Mouse (Mus musculus): ENCODE measurements around the gene Lingo3. TPM values are rescaled to one million over a fixed set of nuclear protein-coding genes. Genes with fewer than 3 reads are reported as not detected.
"Not testable (repeated sequence)": the region's sequence is repeated elsewhere in the genome, so short reads cannot be mapped to it uniquely, and the experiment has no call there.

Gene Lingo3
- total and polyA plus RNA-seq, 2 experiments from 2014 or later = 28.0 to 70.3 TPM

DNA sequence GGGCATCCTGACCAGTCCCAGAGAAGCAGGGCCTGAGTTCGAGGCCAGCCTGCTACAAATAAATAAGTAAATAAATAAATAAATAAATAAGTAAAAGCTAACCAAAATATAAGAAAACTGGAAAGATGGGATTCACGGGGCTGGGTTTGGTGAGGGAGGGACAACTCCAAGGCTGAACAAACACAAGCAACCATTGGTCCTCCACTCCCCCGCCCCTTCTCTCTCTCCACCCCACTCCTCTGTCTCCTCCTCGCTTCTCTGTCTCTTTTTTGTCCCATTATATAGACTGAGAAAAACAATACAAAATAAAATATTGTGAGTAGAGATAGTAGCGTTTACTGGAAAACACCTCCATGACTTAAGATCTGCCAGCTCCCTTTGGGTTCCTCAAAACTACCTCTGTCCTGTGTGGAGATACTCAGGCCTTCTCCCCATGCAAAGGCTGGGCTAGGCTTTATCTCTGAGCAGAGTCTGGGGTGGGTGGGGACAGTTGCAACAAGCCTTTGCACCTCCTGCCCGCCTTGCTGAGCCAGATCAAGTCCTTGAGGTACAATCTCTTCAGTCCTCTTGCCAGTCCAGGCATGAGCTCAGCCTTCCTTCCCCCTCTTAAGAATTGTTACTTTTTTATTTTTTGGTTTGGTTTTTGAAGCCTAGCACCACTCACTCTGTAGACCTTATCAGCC lies 25.1 kb downstream of the Lingo3 start:
- no peak for DNase-seq (ENCODE audit: low spot score)
- no peaks in the 10 kb centered on the region for H3K27me3 ChIP-seq (ENCODE audit: insufficient read depth, low read length)
- no peak for ATAC-seq
- H3K4me1 ChIP-seq (ENCODE audit: insufficient read depth, low read length) = no peaks in the 10 kb centered on the region
- H3K27ac ChIP-seq = no peak overlapping the region
- no peak overlapping the region for H3K9ac ChIP-seq (replicated peaks; ENCODE audit: low read length)
- 60% methylated on average over 6 of the region's 6 CpGs for WGBS
- H3K36me3 ChIP-seq (ENCODE audit: insufficient read depth, low read length) = no peaks in the 10 kb centered on the region
- no peak overlapping the region for H3K4me2 ChIP-seq (ENCODE audit: low read depth, low read length)
- no peaks in the 10 kb centered on the region for H3K9me3 ChIP-seq (ENCODE audit: low read length)
- no peak overlapping the region for H3K4me3 ChIP-seq (ENCODE audit: low read length)
- no peak for TF ChIP-seq CTCF (IDR thresholded peaks at IDR 0.05; ENCODE audit: low read depth)

GRCm38 (mm10) chr10:80817955-80818354 lies 25.9 kb downstream of the Lingo3 start:
- not testable (repeated sequence) for ATAC-seq
- 86% methylated on average over 7 of the region's 7 CpGs for WGBS

DNA sequence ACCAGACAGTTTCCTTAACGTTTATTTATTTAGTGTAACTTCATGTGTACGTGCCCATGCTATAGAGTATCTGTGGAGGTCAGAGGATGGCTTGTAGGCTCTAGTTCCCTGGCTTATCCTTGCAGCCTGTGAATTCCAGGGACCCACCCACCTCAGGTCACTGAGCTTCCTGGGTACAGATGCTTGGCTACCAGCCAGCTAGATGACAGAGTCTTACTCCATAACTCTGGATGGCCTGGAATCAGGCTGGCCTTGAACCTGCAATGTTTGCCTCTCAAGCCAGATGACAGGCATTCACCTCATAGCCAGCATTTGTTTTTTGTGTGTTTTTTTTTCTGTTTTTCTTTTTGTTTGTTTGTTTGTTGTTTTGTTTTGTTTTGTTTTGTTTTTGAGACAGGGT lies 26.7 kb downstream of the Lingo3 start:
- Histone ChIP-seq H3K4me1 (ENCODE audit: insufficient read depth, low read length) (no peaks in the 10 kb centered on the region), H3K27ac (no peak overlapping the region), H3K4me3 (ENCODE audit: low read length) (no peak overlapping the region), H3K36me3 (ENCODE audit: insufficient read depth, low read length) (no peaks in the 10 kb centered on the region), H3K9me3 (ENCODE audit: low read length) (no peaks in the 10 kb centered on the region), H3K9ac (replicated peaks; ENCODE audit: low read length) (no peak overlapping the region), H3K27me3 (ENCODE audit: insufficient read depth, low read length) (no peaks in the 10 kb centered on the region), H3K4me2 (ENCODE audit: low read depth, low read length) (no peak overlapping the region)
- ATAC-seq (no peak), DNase-seq (ENCODE audit: low spot score) (no peak)
- TF ChIP-seq CTCF (IDR thresholded peaks at IDR 0.05; ENCODE audit: low read depth) = no peak
- 69% methylated on average over 2 of the region's 2 CpGs for whole genome bisulfite sequencing

More at GRCm38 (mm10) chr10:80817955-80818354, 25.9 kb downstream of the Lingo3 start:
- H3K4me3 ChIP-seq (ENCODE audit: low read length); H3K9ac ChIP-seq (replicated peaks; ENCODE audit: low read length); H3K27ac ChIP-seq; DNase-seq (ENCODE audit: low spot score); H3K4me1 ChIP-seq (ENCODE audit: insufficient read depth, low read length); H3K4me2 ChIP-seq (ENCODE audit: low read depth, low read length); H3K27me3 ChIP-seq (ENCODE audit: insufficient read depth, low read length); H3K9me3 ChIP-seq (ENCODE audit: low read length); H3K36me3 ChIP-seq (ENCODE audit: insufficient read depth, low read length): not testable (repeated sequence)
- peak; percentile 29; the same call in 1 of the 2 replicates for TF ChIP-seq CTCF (IDR thresholded peaks at IDR 0.05; ENCODE audit: low read depth)

GRCm38 (mm10) chr10:80816303-80816702 lies 27.5 kb downstream of the Lingo3 start:
- not testable (repeated sequence) for H3K4me2 ChIP-seq (ENCODE audit: low read depth, low read length); H3K36me3 ChIP-seq (ENCODE audit: insufficient read depth, low read length); H3K27me3 ChIP-seq (ENCODE audit: insufficient read depth, low read length); H3K4me1 ChIP-seq (ENCODE audit: insufficient read depth, low read length); H3K9ac ChIP-seq (replicated peaks; ENCODE audit: low read length); H3K4me3 ChIP-seq (ENCODE audit: low read length); DNase-seq (ENCODE audit: low spot score); ATAC-seq; H3K27ac ChIP-seq; H3K9me3 ChIP-seq (ENCODE audit: low read length)
- WGBS = 81% methylated on average over 3 of the region's 3 CpGs

DNA sequence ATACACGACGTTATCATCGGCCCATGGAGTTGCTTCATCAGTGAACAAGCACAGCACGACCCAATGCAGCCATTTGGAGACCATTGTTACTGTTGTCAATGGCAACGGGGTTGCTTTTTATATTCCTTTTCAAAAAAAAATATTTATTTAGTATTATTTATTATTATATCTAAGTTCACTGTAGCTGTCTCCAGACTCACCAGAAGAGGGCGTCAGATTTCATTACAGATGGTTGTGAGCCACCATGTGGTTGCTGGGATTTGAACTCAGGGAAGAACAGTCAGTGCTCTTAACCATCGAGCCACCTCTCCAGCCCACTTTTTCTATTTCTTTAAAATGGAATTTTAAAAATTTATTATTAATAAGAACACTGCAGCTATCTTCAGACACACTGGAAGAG lies 29.0 kb downstream of the Lingo3 start:
- Histone ChIP-seq H3K36me3 (ENCODE audit: insufficient read depth, low read length) (no peaks in the 10 kb centered on the region), H3K9ac (replicated peaks; ENCODE audit: low read length) (no peak overlapping the region), H3K4me2 (ENCODE audit: low read depth, low read length) (no peak overlapping the region), H3K4me1 (ENCODE audit: insufficient read depth, low read length) (peaks cover 4% of the 10 kb centered on the region; the same call in 1 of the 2 replicates), H3K4me3 (ENCODE audit: low read length) (no peak overlapping the region), H3K27ac (no peak overlapping the region), H3K9me3 (ENCODE audit: low read length) (no peaks in the 10 kb centered on the region), H3K27me3 (ENCODE audit: insufficient read depth, low read length) (peaks cover 5% of the 10 kb centered on the region; the same call in 1 of the 2 replicates)
- TF ChIP-seq CTCF (IDR thresholded peaks at IDR 0.05; ENCODE audit: low read depth) = 0 out of 2 replicates have a peak, but pooled peaks have one; percentile 5
- WGBS = 61% methylated on average over 7 of the region's 7 CpGs
- DNase-seq (ENCODE audit: low spot score) (no peak), ATAC-seq (no peak)

- Histone ChIP-seq H3K9me3 (ENCODE audit: low read length) (no peaks in the 10 kb centered on the region), H3K36me3 (ENCODE audit: insufficient read depth, low read length) (no peaks in the 10 kb centered on the region), H3K27me3 (ENCODE audit: insufficient read depth, low read length) (peaks cover 5% of the 10 kb centered on the region; the same call in 1 of the 2 replicates), H3K4me3 (ENCODE audit: low read length) (no peak within 1 kb of the TSS), H3K9ac (replicated peaks; ENCODE audit: low read length) (no peak within 1 kb of the TSS), H3K4me1 (ENCODE audit: insufficient read depth, low read length) (peaks cover 14% of the 10 kb centered on the region; the same call in 1 of the 2 replicates), H3K4me2 (ENCODE audit: low read depth, low read length) (no peak within 1 kb of the TSS), H3K27ac (no peak within 1 kb of the TSS)
- ATAC-seq = no peak
- no peak for TF ChIP-seq CTCF (IDR thresholded peaks at IDR 0.05; ENCODE audit: low read depth)
- 64% methylated on average over 4 of the region's 4 CpGs for WGBS
- no peak for DNase-seq (ENCODE audit: low spot score)
These were observed 30.5 kb downstream of the Lingo3 start, which contains the start of gene Jsrp1 for GRCm38 (mm10) chr10:80813366-80813765. Jsrp1 (minus strand) TSS chr10:80813498.

GRCm38 (mm10) chr10:80812391-80813041 lies 31.3 kb downstream of the Lingo3 start:
- 69% methylated on average over 5 of the region's 5 CpGs for WGBS
- Histone ChIP-seq H3K4me1 (ENCODE audit: insufficient read depth, low read length) (peaks cover 14% of the 10 kb centered on the region; the same call in 1 of the 2 replicates), H3K4me2 (ENCODE audit: low read depth, low read length) (no peak overlapping the region), H3K27me3 (ENCODE audit: insufficient read depth, low read length) (peaks cover 5% of the 10 kb centered on the region; the same call in 1 of the 2 replicates), H3K27ac (no peak overlapping the region), H3K36me3 (ENCODE audit: insufficient read depth, low read length) (no peaks in the 10 kb centered on the region), H3K4me3 (ENCODE audit: low read length) (no peak overlapping the region), H3K9me3 (ENCODE audit: low read length) (no peaks in the 10 kb centered on the region), H3K9ac (replicated peaks; ENCODE audit: low read length) (no peak overlapping the region)
- ATAC-seq (no peak), DNase-seq (ENCODE audit: low spot score) (no peak)
- TF ChIP-seq CTCF (IDR thresholded peaks at IDR 0.05; ENCODE audit: low read depth) = no peak

Data from hindbrain, postnatal 0 days (tissue).